Mouse (Mus musculus): ENCODE data around the gene Acp5.

- TF ChIP-seq POLR2A (IDR thresholded peaks at IDR 0.05; ENCODE audit: insufficient read depth, low read depth, low read length) (peak; percentile 94), CTCF (IDR thresholded peaks at IDR 0.05) (peak; percentile 35)
These were observed 21.2 kb upstream of the Acp5 start, which contains the start of gene Pigyl for GRCm38 (mm10) chr9:22156497-22157245.

Data from heart, adult 2 months (tissue).